23 mouse cellular contexts compared by ENCODE assay signal in the genomic region with DNA sequence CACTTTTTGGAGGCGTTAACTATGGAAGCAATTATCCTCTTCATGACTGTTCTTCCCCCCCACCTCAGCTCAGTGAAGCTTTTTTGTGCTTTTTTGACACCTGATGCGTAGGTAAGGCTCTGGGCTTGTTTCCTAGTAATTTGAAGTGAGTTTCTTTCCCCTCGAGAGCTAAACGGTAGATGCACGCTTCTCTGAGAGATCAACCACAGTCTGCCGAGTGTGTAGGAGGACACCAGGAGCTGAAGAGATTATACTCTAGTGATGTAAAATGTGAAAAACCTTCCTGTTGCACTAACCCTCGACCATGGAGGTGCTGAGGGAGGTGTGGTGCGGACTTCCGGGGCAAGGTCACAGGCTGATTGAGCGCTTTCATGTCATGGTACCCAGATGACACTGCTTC. TPM values are rescaled to one million over a fixed set of nuclear protein-coding genes. Genes with fewer than 3 reads are reported as not detected.
DNase-seq lines count a peak whose midpoint lies in the region; ATAC-seq and TF ChIP-seq lines count a peak whose summit lies in the region.
"Had no signal": no experiment of that assay in that cellular context is flagged by ENCODE, and none has a peak within 500 bp of the region (broad histone marks: within the 10 kb centered on the region; RNA-seq: fewer than 3 reads in every experiment).

No protein-coding gene starts in this region.

- no peak for TF ChIP-seq CTCF in olfactory bulb, adult 2 months (IDR thresholded peaks at IDR 0.05; ENCODE audit: insufficient read depth, low read depth, low read length)

- intact Hi-C loops in heart, postnatal 10 days (cut with DNase I) = no loop called here

- DNase-seq in CD4-positive, CD25-positive, alpha-beta regulatory T cell, adult 2 months (ENCODE audit: low read depth, low spot score) = peak; percentile 5
- DNase-seq in heart, postnatal 10 days = no peak
- DNase-seq in right cerebral cortex, adult 18-20 months = peak; percentile 70
- no peak for DNase-seq in right cerebral cortex, postnatal 4 days
- DNase-seq in lung, postnatal 10 days = no peak
- DNase-seq: kidney, adult 11 months; kidney, postnatal 25 days; liver, embryonic 13.5 days; thymus, postnatal 4 days had no signal

- TF ChIP-seq POLR2A in olfactory bulb, adult 2 months (IDR thresholded peaks at IDR 0.05; ENCODE audit: insufficient read depth, low read depth, low read length) = no peak

- no peak overlapping the region for H3K9ac ChIP-seq in heart, embryonic 16.5 days (ENCODE audit: low read length)
- H3K9ac ChIP-seq: embryonic facial prominence, embryonic 12.5 days; hindbrain, embryonic 13.5 days; liver, embryonic 13.5 days had no signal

- peak overlapping the region; percentile 69 for H3K27ac ChIP-seq in heart, embryonic 16.5 days (ENCODE audit: low read length)
- peak overlapping the region; percentile 16 for H3K27ac ChIP-seq in olfactory bulb, adult 2 months (ENCODE audit: insufficient read depth, low read depth, low read length)
- H3K27ac ChIP-seq: embryonic facial prominence, embryonic 12.5 days; hindbrain, embryonic 13.5 days; limb, embryonic 10.5 days; liver, embryonic 13.5 days had no signal

- no peaks in the 10 kb centered on the region for H3K27me3 ChIP-seq in heart, embryonic 16.5 days (ENCODE audit: control insufficient read depth, insufficient read depth, low read length)
- H3K27me3 ChIP-seq: embryonic facial prominence, embryonic 12.5 days; hindbrain, embryonic 13.5 days; liver, embryonic 13.5 days had no signal

- H3K4me3 ChIP-seq in heart, embryonic 16.5 days (ENCODE audit: low read length) = no peak overlapping the region
- H3K4me3 ChIP-seq in olfactory bulb, adult 2 months (ENCODE audit: insufficient read depth, low read depth, low read length) = no peak overlapping the region
- H3K4me3 ChIP-seq: embryonic facial prominence, embryonic 12.5 days; hindbrain, embryonic 13.5 days; limb, embryonic 10.5 days; liver, embryonic 13.5 days; megakaryocyte, embryonic 14.5 days had no signal

- peaks cover 10% of the 10 kb centered on the region for H3K4me1 ChIP-seq in heart, embryonic 16.5 days (ENCODE audit: control insufficient read depth, insufficient read depth, low read length)
- H3K4me1 ChIP-seq in olfactory bulb, adult 2 months (ENCODE audit: control insufficient read depth, insufficient read depth, low read length) = peaks cover 9% of the 10 kb centered on the region
- H3K4me1 ChIP-seq: embryonic facial prominence, embryonic 12.5 days; hindbrain, embryonic 13.5 days; limb, embryonic 10.5 days had no signal

- ATAC-seq in CD4-positive, CD25-positive, alpha-beta regulatory T cell, adult 4 months = no peak
- ATAC-seq in heart, embryonic 16.5 days (replicated peaks; ENCODE audit: extremely low read depth, insufficient read depth, low FRiP score) = peak; percentile 52; the same call in 1 of the 2 replicates
- ATAC-seq: activated CD4-positive, CD25-positive, alpha-beta regulatory T cell, adult 4 months; lung, postnatal 0 days; midbrain, embryonic 16.5 days had no signal

- 71% methylated on average over 10 of the region's 10 CpGs for WGBS in heart, embryonic 16.5 days
- 43% methylated on average over 10 of the region's 10 CpGs for WGBS in olfactory bulb, adult 2 months

- H3K4me2 ChIP-seq in heart, embryonic 16.5 days (ENCODE audit: low read depth, low read length) = 0 out of 2 replicates have a peak overlapping the region, but pooled peaks have one; percentile 43
- H3K4me2 ChIP-seq: embryonic facial prominence, embryonic 12.5 days; hindbrain, embryonic 13.5 days; liver, embryonic 13.5 days had no signal

- no peaks in the 10 kb centered on the region for H3K9me3 ChIP-seq in heart, embryonic 16.5 days (replicated peaks; ENCODE audit: control insufficient read depth, low read length)
- H3K9me3 ChIP-seq: embryonic facial prominence, embryonic 12.5 days; hindbrain, embryonic 13.5 days; limb, embryonic 10.5 days; liver, embryonic 13.5 days; megakaryocyte, embryonic 14.5 days had no signal

- no peaks in the 10 kb centered on the region for H3K36me3 ChIP-seq in heart, embryonic 16.5 days (ENCODE audit: control insufficient read depth, insufficient read depth)
- H3K36me3 ChIP-seq: embryonic facial prominence, embryonic 12.5 days; hindbrain, embryonic 13.5 days; limb, embryonic 10.5 days; liver, embryonic 13.5 days had no signal

RNA-seq across cellular contexts. Expression of gene Dnase2b, which starts 4.7 kb away (rescaled TPM):
- polyA plus RNA-seq in CD4-positive, CD25-positive, alpha-beta regulatory T cell, adult 4 months (2017; shearing (Covaris generic)) = not detected
- not detected in 2 replicates for polyA plus RNA-seq in heart, embryonic 16.5 days (2015; fragmentation: Nextera tagmentation; extraction: Ambion mirVana)
- total RNA-seq in heart, postnatal 10 days (2021) = not detected
- polyA plus RNA-seq in olfactory bulb, adult 2 months (2012; ENCODE audit: insufficient read depth, insufficient read length, low replicate concordance, missing spikeins) = not detected in 2 replicates
- total RNA-seq: adrenal gland, postnatal 25 days; granulocyte monocyte progenitor cell, adult 5-6 weeks had no signal
- polyA plus RNA-seq: activated CD4-positive, CD25-positive, alpha-beta regulatory T cell, adult 4 months; embryonic facial prominence, embryonic 12.5 days; hindbrain, embryonic 13.5 days; midbrain, embryonic 16.5 days; neural tube, embryonic 11.5 days; testis, adult 2 months had no signal

RNA-seq across cellular contexts. Expression of gene 4930503B20Rik, which starts 31.0 kb away (rescaled TPM):
- not detected for polyA plus RNA-seq in CD4-positive, CD25-positive, alpha-beta regulatory T cell, adult 4 months (2017; shearing (Covaris generic))
- 0.17 and 0.28 TPM in 2 replicates for polyA plus RNA-seq in heart, embryonic 16.5 days (2015; fragmentation: Nextera tagmentation; extraction: Ambion mirVana)
- not detected for total RNA-seq in heart, postnatal 10 days (2021)
- not detected in 2 replicates for polyA plus RNA-seq in olfactory bulb, adult 2 months (2012; ENCODE audit: insufficient read depth, insufficient read length, low replicate concordance, missing spikeins)
- polyA plus RNA-seq: activated CD4-positive, CD25-positive, alpha-beta regulatory T cell, adult 4 months; embryonic facial prominence, embryonic 12.5 days; hindbrain, embryonic 13.5 days; limb, embryonic 10.5 days; liver, embryonic 13.5 days; lung, postnatal 0 days; neural tube, embryonic 11.5 days had no signal

RNA-seq across cellular contexts. Expression of gene Uox, which starts 49.9 kb away (rescaled TPM):
- not detected for polyA plus RNA-seq in CD4-positive, CD25-positive, alpha-beta regulatory T cell, adult 4 months (2017; shearing (Covaris generic))
- 0.13 and 0.34 TPM in 2 replicates for polyA plus RNA-seq in heart, embryonic 16.5 days (2015; fragmentation: Nextera tagmentation; extraction: Ambion mirVana)
- total RNA-seq in heart, postnatal 10 days (2021) = not detected
- polyA plus RNA-seq in olfactory bulb, adult 2 months (2012; ENCODE audit: insufficient read depth, insufficient read length, low replicate concordance, missing spikeins) = not detected in 2 replicates
- total RNA-seq: adrenal gland, postnatal 25 days; granulocyte monocyte progenitor cell, adult 5-6 weeks had no signal
- polyA plus RNA-seq: activated CD4-positive, CD25-positive, alpha-beta regulatory T cell, adult 4 months; embryonic facial prominence, embryonic 12.5 days; hindbrain, embryonic 13.5 days; limb, embryonic 10.5 days; midbrain, embryonic 16.5 days; neural tube, embryonic 11.5 days had no signal

Comparison
In these comparisons a context has a peak if more than half of its experiments do, and no peak if none do; other contexts are left out.
1. DNase-seq: peak in CD4-positive, CD25-positive, alpha-beta regulatory T cell, adult 2 months (single experiment) and right cerebral cortex, adult 18-20 months (single experiment); none in heart, postnatal 10 days (0 of 2), right cerebral cortex, postnatal 4 days (single experiment) and lung, postnatal 10 days (single experiment).